8 mouse cellular contexts compared by ENCODE assay signal in the genomic region with DNA sequence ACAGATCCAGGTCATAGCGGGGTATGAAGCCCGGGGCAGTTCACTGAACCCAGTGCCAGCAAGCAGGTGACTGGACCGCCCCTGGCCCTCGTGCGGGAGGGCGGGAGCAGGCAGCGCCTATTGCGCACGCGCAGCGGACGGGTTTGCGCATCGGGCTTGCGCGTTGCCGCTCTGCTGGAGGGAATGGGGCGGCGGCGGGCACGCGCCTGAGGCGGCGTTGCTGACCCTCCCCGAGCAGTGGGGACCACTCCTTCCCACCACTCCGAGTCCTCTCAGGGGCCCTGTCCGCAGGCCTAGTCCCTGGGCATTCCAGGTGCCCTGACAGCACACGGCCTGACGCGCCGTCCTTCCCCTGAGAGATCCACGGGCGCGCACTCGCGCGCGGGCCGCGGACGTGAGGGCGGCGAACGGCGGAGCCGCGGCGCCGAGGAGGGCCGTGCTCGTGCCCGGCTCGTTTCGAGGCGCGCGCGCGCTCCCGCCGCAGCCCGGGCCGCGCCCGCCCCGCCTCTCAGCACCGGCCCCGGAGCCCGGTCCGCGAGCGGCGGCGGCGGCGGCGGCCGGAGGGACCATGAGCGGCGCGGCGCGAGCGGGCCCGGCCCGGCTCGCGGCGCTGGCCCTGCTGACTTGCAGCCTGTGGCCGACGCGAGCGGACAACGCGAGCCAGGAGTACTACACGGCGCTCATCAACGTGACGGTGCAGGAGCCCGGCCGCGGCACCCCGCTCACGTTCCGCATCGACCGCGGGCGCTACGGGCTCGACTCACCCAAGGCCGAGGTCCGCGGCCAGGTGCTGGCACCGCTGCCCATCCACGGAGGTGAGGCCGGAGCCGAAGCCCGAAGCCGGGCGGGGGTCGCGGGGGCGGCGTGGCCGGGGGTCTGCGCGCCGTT. TPM values are rescaled to one million over a fixed set of nuclear protein-coding genes. Genes with fewer than 3 reads are reported as not detected.
DNase-seq lines count a peak whose midpoint lies in the region; ATAC-seq and TF ChIP-seq lines count a peak whose summit lies in the region.

Gene Rnf130 (plus strand): TSS at position 514 of the 888 bp plus-strand sequence.

- peak within 1 kb of the TSS; percentile 54 for H3K4me2 ChIP-seq in hindbrain, embryonic 11.5 days (replicated peaks; ENCODE audit: low read depth, low read length)
- H3K4me2 ChIP-seq in lung, embryonic 16.5 days (ENCODE audit: low read depth, low read length) = peak within 1 kb of the TSS; percentile 88

- DNase-seq in Patski (ENCODE audit: low read depth, low spot score) = peak; percentile 60
- DNase-seq in cerebellum, postnatal 10 days = peak; percentile 97 to 99
- DNase-seq in frontal cortex, postnatal 10 days (ENCODE audit: low spot score in 2 of 2) = peak; percentile 87 to 96
- peak; percentile 97 for DNase-seq in hindbrain, embryonic 11.5 days (ENCODE audit: low spot score)
- DNase-seq in layer of hippocampus, adult 9-11 months = peak; percentile 94
- DNase-seq in ovary, postnatal 10 days (ENCODE audit: low spot score) = peak; percentile 93
- peak; percentile 93 for DNase-seq in thymus, postnatal 0 days (ENCODE audit: low spot score)

- POLR2A ChIA-PET in Patski (lab: Charles Lee) = no interaction called here

- CTCF ChIA-PET in Patski (lab: Charles Lee) = no interaction called here

- peak; percentile 84 for ATAC-seq in Patski
- peak; percentile 90 for ATAC-seq in hindbrain, embryonic 11.5 days (ENCODE audit: low FRiP score)
- ATAC-seq in lung, embryonic 16.5 days (ENCODE audit: low read depth) = peak; percentile 94

- peak within 1 kb of the TSS; percentile 98 for H3K9ac ChIP-seq in hindbrain, embryonic 11.5 days (ENCODE audit: low read depth, low read length)
- H3K9ac ChIP-seq in lung, embryonic 16.5 days (ENCODE audit: low read length) = peak within 1 kb of the TSS; percentile 96

- no peaks in the 10 kb centered on the region for H3K36me3 ChIP-seq in hindbrain, embryonic 11.5 days (ENCODE audit: control insufficient read depth, insufficient read depth, low read length)
- H3K36me3 ChIP-seq in lung, embryonic 16.5 days (ENCODE audit: control insufficient read depth, insufficient read depth, low read length) = no peaks in the 10 kb centered on the region

- H3K9me3 ChIP-seq in hindbrain, embryonic 11.5 days (ENCODE audit: control insufficient read depth, low read length) = no peaks in the 10 kb centered on the region
- H3K9me3 ChIP-seq in lung, embryonic 16.5 days (ENCODE audit: control insufficient read depth, low read length) = no peaks in the 10 kb centered on the region

- TF ChIP-seq CTCF in Patski (IDR thresholded peaks at IDR 0.05) = no peak

- no peaks in the 10 kb centered on the region; the same call in none of the 2 replicates for H3K4me1 ChIP-seq in hindbrain, embryonic 11.5 days (replicated peaks; ENCODE audit: control insufficient read depth, insufficient read depth, low read length)
- H3K4me1 ChIP-seq in lung, embryonic 16.5 days (replicated peaks; ENCODE audit: control insufficient read depth, insufficient read depth, low read length) = peaks cover 14% of the 10 kb centered on the region

- peak within 1 kb of the TSS; percentile 95 for H3K4me3 ChIP-seq in hindbrain, embryonic 11.5 days (ENCODE audit: low read depth, low read length)
- peak within 1 kb of the TSS; percentile 96 for H3K4me3 ChIP-seq in lung, embryonic 16.5 days (ENCODE audit: low read length)

- in situ Hi-C loops in Patski (cut with MboI; ENCODE audit: low pct_unique_long_range_greater_than_20kb) = no loop called here

- WGBS in hindbrain, embryonic 11.5 days = under 1% methylated on average over 96 of the region's 129 CpGs
- under 1% methylated on average over 103 of the region's 129 CpGs for WGBS in lung, embryonic 16.5 days

- H3K27ac ChIP-seq in hindbrain, embryonic 11.5 days (ENCODE audit: low read depth, low read length) = peak within 1 kb of the TSS; percentile 94
- H3K27ac ChIP-seq in lung, embryonic 16.5 days (ENCODE audit: low read length) = peak within 1 kb of the TSS; percentile 86

- H3K27me3 ChIP-seq in Patski = peaks cover 8% of the 10 kb centered on the region
- H3K27me3 ChIP-seq in hindbrain, embryonic 11.5 days (ENCODE audit: control insufficient read depth, insufficient read depth, low read length) = no peaks in the 10 kb centered on the region; the same call in 1 of the 2 replicates
- H3K27me3 ChIP-seq in lung, embryonic 16.5 days (ENCODE audit: control insufficient read depth, insufficient read depth, low read depth, low read length) = peaks cover 3% of the 10 kb centered on the region; the same call in 1 of the 2 replicates

RNA-seq across cellular contexts. Expression of gene Rnf130, which starts in this region (rescaled TPM):
- 104 TPM for polyA plus RNA-seq in Patski (2021)
- 80.6 and 81.0 TPM in 2 replicates for polyA plus RNA-seq in hindbrain, embryonic 11.5 days (2014; fragmentation: Nextera tagmentation; extraction: Ambion mirVana)
- 29.0 and 38.3 TPM in 2 replicates for polyA plus RNA-seq in lung, embryonic 16.5 days (2015; fragmentation: Nextera tagmentation; extraction: Ambion mirVana)
- polyA plus RNA-seq in thymus, postnatal 0 days (2015; fragmentation: Nextera tagmentation; extraction: Ambion mirVana) = 93.2 and 100 TPM in 2 replicates

Comparison
In these comparisons a context has a peak if more than half of its experiments do, and no peak if none do; other contexts are left out.
1. Peak in every context shown above with its lines: DNase-seq, ATAC-seq, H3K4me3 ChIP-seq and H3K27ac ChIP-seq.